Mouse (Mus musculus) gastrocnemius, postnatal 14 days (tissue): ENCODE data around the gene Zfp853. TPM values are rescaled to one million over a fixed set of nuclear protein-coding genes. Genes with fewer than 3 reads are reported as not detected.

ENCODE experiments used
- DNase-seq: peaks from one replicate; pipeline ENCODE4 v3.0.0; 2021; ENCODE audit warnings: mixed read lengths
- intact Hi-C: fragments of 180-260 bp; cut with DNase I; formaldehyde crosslinking; loops from one replicate; pipeline ENCODE4 v1.15.1; 2025; ENCODE audit warnings: low total_unique reads
- total RNA-seq, 2 experiments: library from RNA; stranded (reverse); gene quantifications; 2 replicates each; pipeline ENCODE4 v1.2.3; 2021

The Zfp853 gene
- total RNA-seq, 2 experiments from 2014 or later, result 0.33 to 0.44 TPM

DNA sequence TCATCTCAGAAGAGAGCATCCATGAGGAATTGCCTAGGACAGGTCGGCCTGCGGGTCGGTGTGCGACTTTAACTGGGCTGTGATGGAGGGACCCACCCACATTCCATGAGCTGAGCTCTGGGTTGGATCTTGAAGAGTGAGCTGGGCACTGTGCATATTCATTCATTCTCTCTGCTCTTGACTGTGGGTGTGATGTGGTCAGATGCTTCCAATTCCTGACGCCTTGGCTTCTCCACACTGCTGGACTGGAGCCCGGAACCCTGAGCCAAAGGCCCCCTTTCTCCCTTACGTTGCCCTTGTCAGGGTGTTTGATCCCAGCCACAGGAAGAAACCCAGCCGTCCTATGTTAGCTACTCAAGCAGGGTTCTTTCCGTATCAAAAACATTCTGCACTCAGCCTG, 4.6 kb upstream of the Zfp853 start:
- no peak for DNase-seq
- intact Hi-C loops, result no loop called here

DNA sequence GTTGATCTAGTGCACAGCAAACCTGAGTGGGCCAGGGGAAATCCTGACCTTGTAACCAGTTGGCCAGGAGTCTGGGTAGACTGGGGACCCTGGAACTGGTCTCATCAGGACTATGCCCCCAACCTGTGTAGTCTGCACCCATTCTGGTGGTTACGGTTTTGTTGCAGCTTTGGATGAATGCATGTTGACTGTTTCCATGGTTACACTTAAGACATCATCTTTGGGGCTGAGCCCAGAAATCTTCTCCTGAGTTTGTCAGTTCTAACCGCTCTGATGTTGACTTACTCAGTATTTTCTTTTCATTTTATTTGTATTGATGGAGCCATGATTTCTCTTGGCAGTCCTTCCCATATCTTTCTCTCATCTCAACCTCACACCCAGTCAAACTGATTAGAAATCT, 1.9 kb upstream of the Zfp853 start:
- intact Hi-C loops, result no loop called here
- DNase-seq, result no peak

DNA sequence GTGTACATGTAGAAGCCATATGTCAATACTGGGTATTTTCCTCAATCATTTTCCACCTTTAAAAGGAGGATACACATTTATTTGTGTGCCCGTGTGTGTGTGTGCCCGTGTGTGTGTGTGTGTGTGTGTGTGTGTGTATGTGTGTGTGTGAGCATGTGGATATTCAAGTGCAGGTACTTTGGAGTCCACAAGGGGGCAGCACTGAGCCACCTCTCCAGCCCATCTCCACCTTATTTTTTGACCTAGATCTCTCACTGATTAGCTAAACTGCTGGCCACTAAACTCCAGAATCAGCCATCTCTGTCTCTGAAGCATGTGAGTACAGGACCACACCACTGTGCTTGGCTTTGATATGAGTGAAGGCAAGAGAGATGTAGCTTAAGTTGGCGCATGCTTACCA, 1.4 kb upstream of the Zfp853 start:
- intact Hi-C loops, result no loop called here

DNA sequence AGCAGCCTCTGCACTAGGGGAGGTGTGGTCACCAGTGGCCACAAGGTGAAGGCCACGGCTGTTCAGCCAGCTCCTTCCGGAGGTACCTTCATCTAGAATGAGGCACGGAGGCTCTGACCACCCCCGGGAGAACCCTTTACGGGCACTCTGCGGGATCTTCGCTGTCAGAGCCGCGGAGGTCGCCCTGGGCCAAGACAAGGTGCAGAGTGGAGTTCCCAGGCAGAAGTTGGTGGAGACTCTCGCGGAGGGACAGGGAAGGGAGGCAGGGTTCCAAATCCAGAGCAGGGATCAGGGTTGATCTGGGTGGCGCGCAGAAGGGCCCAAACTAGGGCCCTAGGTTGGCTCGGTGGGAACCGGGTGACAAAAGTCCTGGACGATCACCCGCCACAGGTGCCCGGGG, 544 bp downstream of the Zfp853 start:
- DNase-seq, result no peak
- intact Hi-C loops, result no loop called here

More for the DNA sequence above, 1.4 kb upstream of the Zfp853 start:
- no peak for DNase-seq

DNA sequence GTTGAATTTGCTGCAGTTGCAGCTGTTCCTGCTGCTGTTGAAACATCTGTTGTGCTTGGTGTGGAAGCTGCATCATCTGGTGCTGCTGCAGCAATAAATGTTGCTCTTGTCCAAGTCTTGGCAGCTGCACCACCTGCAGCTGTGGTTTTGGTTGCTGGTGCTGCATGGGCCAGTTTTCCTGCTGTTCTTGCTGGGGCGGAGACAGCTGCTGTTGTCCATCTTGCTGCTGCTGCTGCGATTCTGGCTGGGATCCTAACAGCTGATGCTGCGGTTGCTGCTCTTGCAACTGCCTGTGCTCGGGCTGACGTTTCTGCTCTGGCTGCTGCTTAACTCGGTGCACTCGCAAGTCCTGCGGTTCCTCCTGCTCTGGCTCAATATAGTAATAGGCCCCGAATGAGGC, 4.1 kb downstream of the Zfp853 start:
- intact Hi-C loops, result no loop called here
- DNase-seq, result no peak

- intact Hi-C loops, result no loop called here
- DNase-seq, result no peak
Measured at GRCm38 (mm10) chr5:143288378-143288911, 5.0 kb downstream of the Zfp853 start.

- intact Hi-C loops, result no loop called here
- no peak for DNase-seq
Measured at GRCm38 (mm10) chr5:143287774-143288328, 5.6 kb downstream of the Zfp853 start.

GRCm38 (mm10) chr5:143284762-143285161, 8.7 kb downstream of the Zfp853 start:
- DNase-seq, result no peak
- intact Hi-C loops, result no loop called here

DNA sequence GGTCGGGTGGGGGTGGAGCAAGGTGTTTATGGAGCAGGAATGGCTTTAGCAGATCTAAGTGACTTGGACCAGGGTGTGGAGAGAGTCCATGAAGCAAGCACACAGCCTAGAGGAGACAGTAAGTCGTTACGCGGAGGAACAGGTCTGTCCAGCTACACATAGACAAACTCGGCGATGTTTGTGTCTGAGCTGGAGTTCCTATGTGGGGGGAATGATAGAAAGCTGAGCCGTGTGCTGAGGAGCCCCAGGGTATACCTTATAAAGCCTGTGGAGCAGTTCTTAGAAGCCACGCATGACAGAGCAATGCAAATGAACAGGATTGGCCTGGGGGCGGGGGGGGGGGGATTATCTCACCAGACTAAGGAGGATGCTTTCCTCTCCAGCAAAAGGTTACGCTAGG, 14.2 kb downstream of the Zfp853 start:
- intact Hi-C loops, result no loop called here
- no peak for DNase-seq

DNA sequence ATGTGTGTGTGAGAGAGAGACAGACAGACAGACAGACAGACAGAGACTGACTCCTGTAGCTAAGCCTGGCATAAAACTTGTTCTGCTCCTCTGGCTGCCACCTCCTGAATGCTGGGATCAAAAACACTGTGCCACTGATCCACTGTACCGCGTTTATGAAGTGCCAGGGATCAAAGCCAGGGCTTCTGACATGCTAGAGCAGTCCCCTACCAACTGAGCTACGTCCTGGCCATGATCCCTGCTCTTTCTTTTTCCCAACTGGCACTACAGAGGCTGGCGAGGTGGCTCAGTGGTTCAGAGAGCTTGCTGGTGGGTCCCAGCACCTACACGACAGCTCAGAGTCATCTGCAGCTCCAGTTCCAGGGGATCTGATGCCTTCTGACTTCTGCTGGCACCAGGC, 17.7 kb downstream of the Zfp853 start:
- no peak for DNase-seq
- intact Hi-C loops, result no loop called here

- DNase-seq, result no peak
- intact Hi-C loops, result no loop called here
Measured at GRCm38 (mm10) chr5:143272540-143273330, 20.7 kb downstream of the Zfp853 start.

- intact Hi-C loops, result no loop called here
- DNase-seq, result no peak
Measured at GRCm38 (mm10) chr5:143272108-143272507, 21.3 kb downstream of the Zfp853 start.

DNA sequence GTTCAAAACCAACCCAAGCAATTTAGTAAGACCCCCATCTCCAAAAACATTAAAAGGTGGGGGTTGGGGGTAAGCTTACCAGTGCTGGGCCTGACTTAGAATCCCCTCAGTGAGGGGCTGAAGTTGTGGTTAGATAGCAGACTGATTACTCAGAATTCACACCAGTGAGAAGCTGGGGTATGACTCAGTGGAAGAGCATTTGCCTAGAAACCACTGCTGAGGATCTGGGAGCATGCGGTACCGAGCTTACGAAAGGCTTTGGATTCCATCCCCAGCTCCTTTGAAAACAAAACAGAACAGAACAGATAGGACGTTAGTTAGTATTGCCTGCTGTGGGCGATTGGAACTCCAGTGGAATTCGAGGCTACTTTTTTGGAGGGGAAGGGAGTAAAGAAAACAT, 21.8 kb downstream of the Zfp853 start:
- intact Hi-C loops, result no loop called here

GRCm38 (mm10) chr5:143270151-143270519, 23.3 kb downstream of the Zfp853 start:
- intact Hi-C loops, result no loop called here
- DNase-seq, result no peak

More for the DNA sequence above, 21.8 kb downstream of the Zfp853 start:
- no peak for DNase-seq

- intact Hi-C loops, result no loop called here
- peak; percentile 78 for DNase-seq
Measured at GRCm38 (mm10) chr5:143269363-143270150, 23.9 kb downstream of the Zfp853 start, which contains the start of gene Zfp316. Gene Zfp316 (minus strand): TSS chr5:143270022.

DNA sequence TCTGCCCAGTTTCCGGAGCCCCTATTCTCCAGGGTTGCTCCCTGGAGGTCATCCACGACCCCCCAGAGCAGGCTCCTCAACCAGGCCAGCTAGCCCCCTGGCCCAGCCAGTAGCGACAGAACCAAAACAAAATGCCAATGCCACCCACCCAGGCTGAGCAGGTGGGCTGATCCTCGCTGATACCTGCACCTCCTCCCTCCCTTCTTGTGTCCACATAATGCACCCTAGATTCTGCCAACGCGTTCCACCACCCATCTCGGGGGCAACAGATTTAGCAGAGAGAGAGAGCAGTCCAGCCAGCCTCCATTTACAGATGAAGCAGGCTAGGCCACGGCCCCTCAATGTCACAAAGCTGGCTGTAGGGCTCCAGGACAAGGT, 24.4 kb downstream of the Zfp853 start:
- DNase-seq, result no peak
- intact Hi-C loops, result no loop called here

GRCm38 (mm10) chr5:143266794-143267193, 26.6 kb downstream of the Zfp853 start:
- intact Hi-C loops, result no loop called here
- DNase-seq, result no peak

GRCm38 (mm10) chr5:143265409-143265808, 28.0 kb downstream of the Zfp853 start:
- intact Hi-C loops, result no loop called here
- no peak for DNase-seq

GRCm38 (mm10) chr5:143264689-143265088, 28.7 kb downstream of the Zfp853 start:
- intact Hi-C loops, result no loop called here

DNA sequence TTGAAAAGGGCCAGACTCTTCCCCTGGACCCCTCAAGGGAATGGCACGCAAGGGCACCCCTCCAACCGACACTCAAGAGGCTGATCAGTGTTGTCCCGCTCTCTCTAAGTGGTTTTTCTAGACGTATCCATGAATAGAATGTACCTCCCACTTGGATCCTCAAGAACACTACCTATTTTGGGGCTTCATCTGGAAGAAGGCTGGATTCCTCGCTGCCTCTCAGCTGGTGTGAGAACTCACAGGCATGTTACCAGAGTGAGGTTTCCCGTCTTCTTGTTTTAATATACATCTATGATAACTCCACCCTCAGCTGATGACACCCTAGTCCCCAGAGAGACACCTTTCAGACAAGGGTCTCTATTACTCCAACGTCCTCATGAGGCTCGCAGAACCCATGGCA, 31.8 kb downstream of the Zfp853 start:
- no peak for DNase-seq
- intact Hi-C loops, result no loop called here

More at GRCm38 (mm10) chr5:143264689-143265088, 28.7 kb downstream of the Zfp853 start:
- DNase-seq, result no peak
